Mouse (Mus musculus): ENCODE results near the gene Gm4303.
"Not testable (repeated sequence)": the region's sequence is repeated elsewhere in the genome, so short reads cannot be mapped to it uniquely, and the experiment has no call there.

Gm4303 gene

GRCm38 (mm10) chr10:100345672-100346071 lies at the start of gene Gm4303:
Gene Gm4303, plus strand, starts transcription at chr10:100345972.
- not testable (repeated sequence) for DNase-seq (ENCODE audit: low spot score)

- DNase-seq (ENCODE audit: low spot score): no peak
Measured at GRCm38 (mm10) chr10:100296105-100296504, 49.7 kb upstream of the Gm4303 start.

- not testable (repeated sequence) for DNase-seq (ENCODE audit: low spot score)
Measured at GRCm38 (mm10) chr10:100300106-100300505, 45.7 kb upstream of the Gm4303 start.

GRCm38 (mm10) chr10:100335376-100335775 lies 10.4 kb upstream of the Gm4303 start, which contains the start of gene Gm4301:
Gene Gm4301, plus strand, starts transcription at chr10:100335676.
- DNase-seq (ENCODE audit: low spot score): not testable (repeated sequence)

GRCm38 (mm10) chr10:100340536-100340935 lies 5.2 kb upstream of the Gm4303 start, which contains the start of gene Gm4302:
Gene Gm4302, plus strand, starts transcription at chr10:100340836.
- DNase-seq (ENCODE audit: low spot score): not testable (repeated sequence)

GRCm38 (mm10) chr10:100350793-100351192 lies 5.0 kb downstream of the Gm4303 start, which contains the start of gene Gm4305:
Gene Gm4305, plus strand, starts transcription at chr10:100351093.
- not testable (repeated sequence) for DNase-seq (ENCODE audit: low spot score)

DNA sequence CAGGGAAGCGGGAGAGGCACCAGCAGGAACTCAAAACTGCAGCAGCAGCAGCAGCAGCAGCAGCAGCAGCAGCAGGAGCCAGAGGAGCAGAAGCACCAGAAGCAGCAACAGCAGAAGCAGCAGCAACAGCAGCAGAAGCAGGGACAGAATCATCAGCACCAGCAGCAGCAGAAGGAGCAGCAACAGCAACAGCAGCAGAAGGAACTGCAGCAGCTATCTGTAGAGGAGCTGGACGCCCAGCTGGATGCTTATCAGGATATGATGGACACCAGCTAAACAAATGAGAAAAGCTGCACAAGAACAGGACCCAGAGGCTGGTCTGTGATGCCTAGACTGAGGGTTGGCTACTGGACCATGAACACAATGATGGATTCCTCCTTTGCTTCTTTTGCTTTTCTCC lies 11.1 kb downstream of the Gm4303 start:
- DNase-seq (ENCODE audit: low spot score): not testable (repeated sequence)

GRCm38 (mm10) chr10:100361038-100361437 lies 15.3 kb downstream of the Gm4303 start, which contains the start of gene Gm4307:
Gene Gm4307, plus strand, starts transcription at chr10:100361338.
- not testable (repeated sequence) for DNase-seq (ENCODE audit: low spot score)

GRCm38 (mm10) chr10:100382460-100382859 lies 36.7 kb downstream of the Gm4303 start, which contains the start of gene Gm4312:
Gene Gm4312, minus strand, starts transcription at chr10:100382560.
- not testable (repeated sequence) for DNase-seq (ENCODE audit: low spot score)

Measured in left cerebral cortex, adult 11 months (tissue).